Mouse (Mus musculus) left cerebral cortex, adult 8-10 months (tissue): ENCODE data around the gene Eif1ad. TPM values are rescaled to one million over a fixed set of nuclear protein-coding genes. Genes with fewer than 3 reads are reported as not detected.
A peak's percentile ranks its signal among the peaks of the same experiment; 100 is the strongest.
"Not testable (repeated sequence)": the region's sequence is repeated elsewhere in the genome, so short reads cannot be mapped to it uniquely, and the experiment has no call there.

Source experiments
- DNase-seq, 2 experiments: peaks; one replicate each; pipeline ENCODE4 v3.0.0; 2022; ENCODE audit warnings: low spot score in 2 of 2
- total RNA-seq, 4 experiments: library from RNA; stranded (reverse); gene quantifications; 2 replicates each; pipeline ENCODE4 v1.2.4; 2022

Eif1ad gene
- total RNA-seq, 4 experiments from 2014 or later: 22.1 to 29.0 (median 23.8) TPM

DNA sequence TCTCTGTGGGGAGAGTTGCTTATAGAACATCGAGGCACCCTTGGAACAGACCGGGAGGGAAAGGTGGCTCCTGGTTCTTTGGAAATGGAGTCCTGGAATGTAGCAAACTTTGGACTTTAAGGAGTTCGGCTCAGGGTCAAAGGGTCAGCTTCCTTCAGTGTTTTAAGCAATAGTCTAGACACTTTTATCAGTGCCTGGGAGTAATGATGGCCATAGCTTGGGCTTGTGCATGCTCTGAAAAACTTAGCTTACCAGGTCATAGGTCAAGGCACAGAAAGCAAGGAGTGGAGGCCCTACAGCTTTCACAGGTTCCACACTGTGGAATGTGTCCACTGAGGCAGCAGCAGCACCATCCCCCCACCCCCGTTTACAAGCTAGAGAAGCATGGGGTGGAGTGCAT, 8.2 kb downstream of the Eif1ad start:
- no peak for DNase-seq

DNA sequence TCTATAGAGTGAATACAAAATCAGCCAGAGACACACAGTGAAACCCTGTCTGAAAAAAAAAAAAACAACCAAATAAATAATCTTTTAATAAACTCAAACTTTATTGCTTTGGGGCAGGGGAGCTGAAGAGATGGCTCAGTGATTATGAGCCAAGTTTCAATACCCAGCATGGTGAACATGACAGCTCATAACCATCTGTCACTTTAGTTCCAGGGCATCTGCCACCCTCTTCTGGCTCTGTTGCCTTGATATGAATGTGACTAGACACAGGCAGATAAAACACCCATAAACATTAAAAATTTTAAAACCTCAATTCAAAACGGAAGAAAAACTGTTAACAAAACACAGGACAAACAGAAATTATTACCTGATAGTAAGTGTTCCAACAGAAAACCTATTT, 10.9 kb downstream of the Eif1ad start:
- no peak for DNase-seq

DNA sequence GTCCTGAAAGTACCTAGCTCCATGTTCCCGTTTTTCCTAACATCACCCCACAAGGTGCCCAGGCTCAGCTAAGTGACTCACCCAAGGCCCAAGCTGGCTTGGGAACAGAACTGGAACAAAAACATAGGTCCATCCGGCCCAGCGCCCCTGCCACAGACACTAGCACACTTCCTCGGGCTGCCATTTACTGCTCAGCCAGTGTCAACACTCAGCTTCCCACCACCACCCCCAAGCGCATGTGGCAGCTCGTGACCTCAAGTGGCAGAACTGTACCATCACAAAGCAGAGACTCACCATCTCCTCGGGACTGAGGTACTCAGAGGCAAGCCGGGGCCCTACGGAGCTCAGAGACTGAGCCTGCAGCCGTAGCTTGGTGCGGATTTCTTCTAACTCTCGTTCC, 16.8 kb downstream of the Eif1ad start:
- no peak for DNase-seq

DNA sequence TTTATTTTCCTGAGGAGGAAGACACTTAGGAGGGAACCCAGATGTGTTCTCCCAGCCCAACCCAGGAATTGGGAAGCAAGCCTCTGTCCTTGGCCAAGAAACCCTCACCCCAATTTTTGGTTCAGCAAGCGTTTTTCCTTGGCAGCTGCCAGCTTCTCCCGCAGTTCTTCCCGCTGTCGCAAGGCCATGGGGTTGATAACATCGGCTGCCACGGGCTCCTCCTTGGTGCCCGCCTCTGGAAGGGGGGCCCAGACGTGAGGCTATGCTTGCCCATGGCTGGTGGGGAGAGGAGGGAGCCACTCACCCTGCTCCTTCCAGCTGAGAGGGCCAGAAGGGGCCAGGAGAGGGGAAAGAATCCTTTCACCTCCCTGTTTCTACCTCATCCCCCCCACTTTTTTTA, 18.2 kb downstream of the Eif1ad start:
- DNase-seq: no peak

DNA sequence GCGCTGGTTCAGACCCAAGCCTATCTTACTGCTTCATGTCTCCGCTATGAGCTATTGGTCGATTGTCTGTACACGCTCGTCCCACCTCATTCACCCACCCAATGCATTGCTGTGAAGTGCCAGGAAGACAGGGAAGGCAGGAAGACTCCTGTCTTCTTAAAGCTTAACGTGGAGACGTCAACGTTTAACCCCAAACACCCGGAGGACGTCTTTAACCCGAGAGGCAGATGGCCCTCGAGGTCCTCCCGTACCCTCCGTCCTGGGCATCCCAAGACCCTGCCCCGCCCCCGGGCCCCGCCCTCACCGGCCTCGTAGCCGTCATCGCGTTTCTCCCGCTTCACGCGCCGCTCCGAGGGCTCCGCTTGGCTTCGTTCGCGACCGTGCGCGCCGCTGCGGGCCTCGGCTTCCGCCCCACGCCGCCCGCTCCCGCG, 21.5 kb downstream of the Eif1ad start:
- DNase-seq: no peak

DNA sequence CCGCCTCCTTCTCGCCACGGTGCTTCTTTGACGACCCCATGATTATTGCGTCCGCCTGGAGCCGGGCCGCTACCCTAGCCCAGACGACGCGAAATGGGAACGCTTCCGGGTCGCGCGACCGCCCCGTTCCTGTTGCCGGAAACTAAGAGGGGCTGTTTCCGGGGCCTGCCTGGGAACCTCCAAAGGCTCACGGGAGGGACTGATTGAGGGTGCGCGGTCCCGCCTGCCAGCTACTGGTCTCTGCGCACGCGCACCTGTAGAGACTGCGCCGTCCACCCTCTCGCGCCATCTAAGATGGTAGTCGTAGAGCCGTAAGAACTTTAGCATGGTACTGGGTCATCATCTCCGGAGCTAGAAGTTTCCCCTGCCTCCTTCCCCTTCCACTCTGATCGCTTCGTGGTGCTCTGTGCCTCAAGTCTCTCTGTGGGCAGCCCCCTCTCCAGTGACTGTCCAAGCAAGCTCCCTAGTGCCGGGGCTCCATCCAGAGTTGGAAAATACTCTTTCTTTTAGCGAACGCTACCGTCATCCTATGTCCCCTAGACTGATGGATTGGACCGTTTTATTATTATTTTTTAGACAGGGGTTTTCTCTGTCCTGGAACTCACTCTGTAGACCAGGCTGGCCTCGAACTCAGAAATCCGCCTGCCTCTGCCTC, 22.2 kb downstream of the Eif1ad start, which contains the start of gene Sart1:
Gene Sart1, minus strand, starts transcription at position 116 of the 655 bp plus-strand sequence.
- DNase-seq: peak; percentile 81 to 96

DNA sequence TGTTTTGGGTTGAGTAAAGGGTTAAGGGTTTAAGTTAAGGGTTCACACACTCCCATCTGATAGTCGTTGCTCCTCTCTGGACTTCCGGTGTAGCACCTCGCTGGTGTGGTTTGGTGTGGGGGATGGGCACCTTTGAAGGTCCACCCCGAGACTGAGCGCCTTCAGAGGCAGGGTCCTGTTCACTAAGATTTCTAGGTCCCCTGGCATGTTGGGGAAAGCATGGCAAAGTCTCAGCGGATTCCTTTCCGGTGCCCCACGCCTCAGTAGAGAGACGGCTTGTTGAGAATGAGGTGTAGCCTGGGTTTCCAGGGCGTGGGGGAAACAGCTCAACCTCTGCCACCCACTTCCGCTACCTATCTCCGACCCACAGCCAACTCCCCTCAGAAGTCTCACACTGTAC, 23.1 kb downstream of the Eif1ad start:
- DNase-seq: no peak

DNA sequence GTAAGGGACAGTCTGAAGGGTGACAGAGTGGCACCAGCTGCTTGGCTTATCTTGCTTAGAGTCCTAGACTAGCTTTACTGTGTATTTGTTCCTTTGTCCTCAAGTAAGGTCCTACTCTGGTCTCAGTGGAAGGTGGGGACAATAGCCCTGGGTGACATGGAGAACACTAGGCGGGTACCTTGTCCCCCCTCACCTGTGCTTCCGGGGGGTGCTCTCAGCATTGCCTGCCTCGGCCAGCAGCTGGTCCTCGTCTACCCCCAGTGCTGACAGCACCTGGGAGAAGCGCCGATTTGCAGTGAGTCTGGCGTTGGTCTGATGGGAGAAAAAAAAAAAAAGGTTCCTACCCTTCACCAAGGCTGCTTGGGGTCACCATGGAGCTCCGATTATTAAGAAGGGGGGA, 23.9 kb downstream of the Eif1ad start:
- DNase-seq: no peak

DNA sequence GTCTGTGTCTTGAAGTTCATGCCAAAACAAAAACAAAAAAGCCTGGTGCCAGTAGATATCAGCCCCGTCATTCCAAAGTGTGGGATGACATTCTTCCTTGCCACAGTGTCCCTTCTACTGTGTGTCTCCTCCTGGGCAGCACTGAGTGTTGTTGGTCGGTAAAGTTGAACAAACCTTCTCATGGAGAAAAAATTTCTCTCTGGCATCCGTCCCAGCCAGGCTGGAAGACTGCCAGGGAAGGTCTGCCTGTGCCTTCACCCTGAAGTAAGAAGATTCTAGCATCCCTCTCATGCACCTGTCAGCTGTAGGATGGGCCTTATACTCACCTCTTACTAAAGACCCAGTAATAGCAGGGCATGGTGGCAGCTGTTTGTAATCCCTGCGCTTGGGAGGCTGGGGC, 26.4 kb downstream of the Eif1ad start:
- no peak for DNase-seq

DNA sequence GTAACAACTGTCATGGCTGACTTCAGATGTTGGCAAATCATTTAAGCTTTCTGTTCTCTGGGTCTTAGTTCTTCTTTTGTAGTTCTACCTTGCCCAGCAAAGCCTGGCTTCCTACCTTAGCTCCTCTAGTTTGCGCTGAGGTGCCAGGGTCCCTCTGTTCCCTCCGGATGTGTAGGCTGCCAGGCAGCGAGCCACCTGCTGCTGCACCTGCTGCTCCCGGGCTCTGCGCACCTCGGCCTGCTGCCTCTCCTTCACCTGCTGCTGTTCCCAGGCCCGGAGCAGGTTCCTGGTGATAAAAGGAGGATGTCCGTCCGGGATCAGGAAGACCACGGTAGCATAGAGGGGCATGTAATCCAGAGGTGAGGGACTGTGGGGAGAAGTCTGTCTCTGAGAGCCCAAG, 27.6 kb downstream of the Eif1ad start:
- DNase-seq: no peak

DNA sequence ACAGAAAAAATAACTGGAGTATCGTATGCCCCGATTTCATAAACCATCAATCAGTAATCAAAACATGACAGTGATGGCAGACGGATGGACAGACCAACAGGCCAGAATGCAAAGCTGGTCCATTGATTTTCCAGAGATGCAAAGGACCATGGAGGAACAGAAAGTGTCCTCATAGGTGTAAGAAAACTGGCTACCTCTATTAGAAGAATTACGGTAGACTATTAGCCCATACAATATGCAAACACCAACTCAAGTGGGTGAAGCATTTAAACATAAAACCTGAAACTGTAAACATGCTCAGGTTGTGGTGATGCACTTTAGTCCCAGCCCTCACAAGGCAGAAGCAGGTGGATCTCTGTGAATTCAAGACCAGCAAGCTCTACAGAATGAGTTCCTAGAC, 28.8 kb downstream of the Eif1ad start:
- DNase-seq: no peak

DNA sequence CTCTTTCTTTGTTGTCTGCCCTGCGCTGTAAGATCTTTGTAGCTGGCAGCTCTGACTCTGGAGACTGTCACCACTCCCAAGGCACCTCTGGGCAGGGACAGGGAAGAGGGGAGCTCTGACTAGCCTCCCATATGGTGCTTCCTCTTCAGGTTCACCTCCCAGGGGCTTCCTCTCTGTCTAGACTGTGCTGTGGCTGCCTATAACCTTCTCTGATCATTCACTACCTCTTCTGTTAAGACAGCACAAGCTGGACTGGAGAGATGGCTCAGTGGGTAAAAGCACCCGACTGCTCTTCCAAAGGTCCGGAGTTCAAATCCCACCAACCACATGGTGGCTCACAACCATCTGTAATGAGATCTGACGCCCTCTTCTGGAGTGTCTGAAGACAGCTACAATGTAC, 34.5 kb downstream of the Eif1ad start:
- not testable (repeated sequence) for DNase-seq

DNA sequence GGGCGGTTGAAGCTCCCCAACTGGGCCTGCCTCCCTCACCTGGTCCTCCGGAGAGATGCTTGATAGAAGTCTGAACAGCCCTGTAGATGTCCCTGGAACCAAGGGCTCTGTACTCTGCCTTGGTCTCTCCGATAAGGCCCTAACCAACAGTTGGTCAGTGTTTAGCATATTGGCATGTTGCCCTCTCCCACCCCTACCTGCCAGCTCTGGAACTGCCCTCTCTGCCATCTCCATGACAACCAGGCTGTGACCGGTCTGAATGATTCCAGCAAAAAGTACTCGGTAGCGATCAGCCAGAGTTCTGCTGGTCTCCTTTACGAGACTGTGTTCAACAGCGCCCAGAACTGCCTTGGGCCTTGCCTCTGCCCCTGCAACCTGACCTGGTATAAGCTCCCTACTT, 35.8 kb downstream of the Eif1ad start, which contains the start of gene Tsga10ip:
Gene Tsga10ip, minus strand, starts transcription at position 234 of the 400 bp plus-strand sequence.
- no peak for DNase-seq

DNA sequence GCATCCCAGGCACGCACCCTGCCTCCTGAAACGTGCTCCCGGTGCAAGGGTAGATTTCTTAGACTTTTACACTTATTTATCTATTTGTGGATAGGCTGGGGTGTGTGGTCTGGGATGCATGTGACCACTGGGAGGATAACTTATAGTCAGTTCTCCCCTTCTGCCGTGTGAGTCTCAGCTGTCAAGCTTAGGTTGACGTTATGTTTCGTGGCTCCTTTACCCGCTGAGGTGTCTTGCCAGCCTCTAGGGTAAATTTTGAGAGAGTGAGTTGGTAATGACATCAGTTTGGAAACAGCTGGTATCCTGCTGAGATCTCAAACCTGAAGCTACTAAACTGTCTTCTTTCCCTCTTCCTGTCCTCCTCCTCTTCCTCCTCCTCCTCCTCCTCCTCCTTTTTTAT, 39.4 kb downstream of the Eif1ad start:
- no peak for DNase-seq

DNA sequence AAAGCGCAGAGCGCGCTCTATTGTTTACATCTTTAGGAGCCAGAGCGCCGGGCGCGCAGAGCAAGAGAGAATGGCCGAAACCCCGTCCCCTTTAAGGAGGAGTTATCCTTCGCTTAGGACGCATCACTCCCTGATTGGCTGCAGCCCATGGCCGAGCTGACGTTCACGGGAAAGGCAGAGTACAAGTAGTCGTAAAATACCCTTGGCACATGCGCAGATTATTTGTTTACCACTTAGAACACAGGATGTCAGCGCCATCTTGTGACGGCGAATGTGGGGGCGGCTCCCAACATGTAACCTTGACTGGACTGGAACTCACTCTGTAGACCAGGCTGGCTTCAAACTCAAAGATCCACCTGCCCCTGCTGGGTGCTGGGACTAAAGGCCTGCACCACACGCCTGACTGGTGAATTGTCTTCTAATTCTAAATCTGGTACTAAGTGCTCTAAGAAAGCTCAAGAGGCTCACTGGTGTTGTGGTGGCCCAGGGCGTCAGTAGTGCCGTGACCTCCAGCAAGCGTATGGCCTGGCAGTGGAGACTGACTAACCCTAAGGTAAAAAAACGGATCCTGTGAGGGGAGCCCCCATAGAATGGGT, 40.1 kb downstream of the Eif1ad start:
- DNase-seq: peak in 1 of 2 experiments; percentile 57

DNA sequence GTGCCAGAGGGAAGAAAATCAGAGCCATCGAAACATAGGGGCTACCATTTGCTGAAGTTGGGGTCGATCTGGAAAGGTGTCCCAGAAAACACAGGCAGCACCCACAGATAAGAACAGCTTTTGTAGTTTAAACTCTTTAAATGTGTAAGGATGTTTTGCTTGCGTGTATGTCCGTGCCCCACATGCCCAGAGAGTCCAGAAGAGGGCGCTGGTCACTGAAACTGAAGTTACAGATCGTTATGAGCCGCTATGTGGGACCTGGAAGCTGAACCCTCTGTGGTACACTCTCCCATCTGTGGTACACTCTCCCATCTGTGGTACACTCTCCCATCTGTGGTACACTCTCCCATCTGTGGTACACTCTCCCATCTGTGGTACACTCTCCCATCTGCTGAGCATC, 40.6 kb downstream of the Eif1ad start:
- DNase-seq: no peak

DNA sequence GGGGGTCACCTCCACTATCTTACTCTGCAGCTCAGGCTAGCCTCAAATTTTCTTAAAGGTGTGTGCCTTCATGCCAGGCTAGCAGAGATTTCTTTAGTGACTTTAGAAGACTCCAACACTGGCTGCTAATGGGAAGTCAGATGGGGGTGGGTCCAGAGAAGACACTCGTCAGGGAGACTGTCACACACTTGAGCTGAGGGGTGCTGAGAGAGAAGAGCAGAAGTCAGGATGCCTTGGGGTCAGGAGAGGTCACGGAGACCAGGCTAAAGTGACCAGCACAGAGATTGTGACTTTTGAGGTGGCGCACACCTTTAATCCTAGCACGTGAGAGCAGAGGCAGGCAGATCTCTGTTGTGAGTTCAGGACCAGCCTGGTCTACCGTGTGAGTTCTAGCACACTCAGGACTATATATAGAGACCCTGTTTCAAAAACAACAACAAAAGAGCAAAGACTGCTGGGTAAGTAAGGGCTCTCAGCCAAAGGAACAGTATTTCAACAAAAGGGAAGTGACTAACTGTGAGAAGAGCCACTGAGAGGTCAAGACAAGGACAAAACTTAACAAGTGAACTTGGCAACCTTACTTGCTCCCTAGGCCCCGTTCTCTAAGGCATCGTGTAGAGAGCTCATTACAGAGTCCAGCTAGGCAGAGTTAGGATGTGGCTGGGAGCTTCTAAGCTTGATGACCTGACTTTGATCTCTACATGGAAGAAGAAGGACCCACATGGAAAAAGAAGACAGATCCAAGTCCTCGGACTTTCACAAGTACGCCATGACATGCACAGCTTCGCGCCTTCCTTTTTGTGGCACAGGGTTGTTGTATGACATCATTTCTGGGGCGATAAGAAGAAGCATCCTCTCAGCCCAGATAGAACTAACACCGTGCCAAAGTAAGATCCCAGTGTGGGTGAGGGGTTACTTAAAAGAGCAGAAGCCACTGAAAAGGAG, 41.8 kb downstream of the Eif1ad start:
- DNase-seq: no peak

DNA sequence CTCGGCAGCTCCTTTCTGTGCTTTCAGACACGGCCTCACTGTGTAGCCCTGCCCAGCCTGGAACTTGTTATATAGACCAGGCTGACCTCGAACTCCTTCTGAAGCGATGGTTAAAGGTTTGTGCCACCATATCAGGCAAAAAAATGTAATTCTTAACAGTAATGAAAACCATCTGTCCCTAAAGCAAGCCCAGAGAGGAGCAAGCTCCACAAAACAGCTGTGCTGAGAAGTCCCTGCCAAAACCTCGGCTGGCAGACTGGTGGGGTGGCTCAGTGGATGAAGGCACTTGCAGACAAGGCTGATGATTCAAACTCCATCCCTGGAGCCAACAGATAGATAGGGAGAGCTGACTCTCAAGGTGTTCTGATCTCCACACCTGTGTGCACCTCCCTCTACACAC, 42.5 kb downstream of the Eif1ad start:
- no peak for DNase-seq

DNA sequence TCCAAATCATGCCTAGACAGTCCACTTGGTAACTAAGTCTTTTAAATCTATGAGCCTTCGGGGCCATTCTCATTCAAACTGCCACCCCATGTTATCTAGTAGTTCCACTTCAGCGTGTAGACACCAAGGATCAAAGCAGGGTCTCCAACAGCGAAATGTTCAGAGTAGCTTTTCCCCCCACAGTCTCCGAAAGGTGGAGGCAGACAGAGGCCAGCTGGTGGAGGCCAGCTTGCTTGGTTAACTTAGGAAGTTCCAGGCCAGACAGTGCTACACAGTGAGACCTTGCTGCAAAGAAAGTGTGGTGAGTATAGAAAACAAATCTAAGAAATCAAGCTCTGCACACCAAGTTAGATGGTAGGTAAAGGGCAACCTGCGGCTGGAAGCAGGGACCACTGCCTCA, 44.1 kb downstream of the Eif1ad start:
- no peak for DNase-seq

DNA sequence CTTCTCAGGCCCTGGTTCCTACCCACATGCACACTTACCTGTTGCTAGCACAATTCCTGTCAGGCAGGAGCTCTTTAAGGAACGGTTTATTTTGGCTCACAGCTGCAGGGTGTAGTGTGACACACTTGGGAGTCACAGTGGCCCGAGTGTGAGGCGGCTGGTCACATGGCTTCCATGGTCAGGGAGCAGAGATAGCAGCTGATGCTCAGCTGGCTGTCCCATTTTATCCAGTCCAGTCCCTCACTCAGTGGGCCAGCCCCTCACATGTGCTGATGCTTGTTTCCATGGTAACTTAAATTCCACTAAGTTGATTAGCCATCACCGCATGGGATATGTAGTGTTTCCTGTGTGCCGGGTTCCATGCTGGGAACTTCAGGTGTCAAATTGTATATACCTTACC, 45.4 kb downstream of the Eif1ad start:
- DNase-seq: no peak

DNA sequence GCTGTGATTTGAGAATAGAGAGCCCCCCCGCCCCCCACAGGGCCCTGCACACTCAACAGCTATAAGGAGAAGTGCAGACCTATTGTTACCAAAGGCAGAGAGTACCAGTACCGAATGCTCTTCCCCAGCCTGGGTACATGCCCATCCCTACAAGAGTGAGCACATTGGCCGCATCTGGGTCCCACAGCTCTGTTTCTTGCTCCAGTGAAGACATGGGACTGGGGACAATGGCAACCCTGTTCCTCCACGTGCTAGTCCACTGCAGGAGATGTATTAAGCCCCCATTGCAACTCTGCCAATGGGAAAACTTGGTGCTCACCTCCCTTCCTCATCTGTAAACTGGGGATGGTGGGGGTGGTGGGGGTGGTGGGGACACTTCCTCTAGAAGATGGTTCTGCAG, 47.3 kb downstream of the Eif1ad start:
- no peak for DNase-seq

DNA sequence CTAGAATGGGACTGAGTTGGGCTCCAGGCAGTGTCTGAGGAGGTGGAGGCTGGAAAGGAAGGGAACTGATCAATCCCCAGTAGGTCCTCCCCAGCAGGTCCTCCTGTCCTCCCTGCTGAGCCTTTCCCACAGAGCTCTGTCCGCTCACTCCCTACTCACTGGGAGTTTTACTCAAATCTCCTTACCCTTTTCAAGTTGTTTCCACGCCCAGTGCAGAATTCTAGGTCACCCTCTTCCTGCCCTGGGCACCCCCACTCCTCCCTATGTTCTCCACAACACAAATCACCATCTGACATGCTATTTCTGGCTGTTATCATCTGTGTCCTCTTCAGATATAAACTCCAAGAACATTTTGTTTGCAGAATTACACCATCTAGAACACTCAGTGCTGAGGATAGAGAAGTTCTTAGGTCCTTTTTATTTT, 48.0 kb downstream of the Eif1ad start:
- no peak for DNase-seq
